Mouse (Mus musculus) CH12.LX (cell line): Measurements from ENCODE around the gene Hexim2. TPM values are rescaled to one million over a fixed set of nuclear protein-coding genes. Genes with fewer than 3 reads are reported as not detected.

ENCODE experiments used
- DNase-seq: peaks from one replicate; pipeline ENCODE4 v3.0.0-alpha.2; 2013; ENCODE audit errors: extremely low read depth
- H3K27ac ChIP-seq: 2 replicates; pipeline ENCODE4 v1.5.1; 2012; ENCODE audit warnings: low read depth, mild to moderate bottlenecking, control low read depth, moderate library complexity; ENCODE audit not compliant: insufficient read depth
- H3K27me3 ChIP-seq: replicated peaks from 2 replicates; pipeline ENCODE3; 2012; ENCODE audit warnings: inconsistent platforms
- H3K36me3 ChIP-seq, 2 experiments: replicated peaks in 1 of 2; 2 replicates each; pipeline versions ENCODE3 to v1.6.1; 2012; ENCODE audit warnings: inconsistent platforms in 1 of 2, low read length in 1 of 2, mild to moderate bottlenecking in 1 of 2, mixed read lengths in 1 of 2, moderate library complexity in 1 of 2; ENCODE audit not compliant: control insufficient read depth in 1 of 2, insufficient read depth in 1 of 2
- H3K4me1 ChIP-seq, 2 experiments: 2 replicates each; pipeline ENCODE4 v1.6.1; 2012; ENCODE audit warnings: inconsistent platforms in 1 of 2, moderate library complexity in 1 of 2; ENCODE audit not compliant: insufficient read depth in 2 of 2, control insufficient read depth in 1 of 2
- H3K4me2 ChIP-seq: 2 replicates; pipeline ENCODE4 v1.6.1; 2012; ENCODE audit warnings: low read depth, mild to moderate bottlenecking, control low read depth; ENCODE audit not compliant: poor library complexity, insufficient read depth, severe bottlenecking
- H3K4me3 ChIP-seq, 3 experiments: fragments of 150-350 bp in 1 of 3; sonication (generic) in 1 of 3; replicated peaks in 1 of 3; 2 replicates each; pipeline versions ENCODE3 to v1.5.1; 2011 to 2012; ENCODE audit warnings: low read depth in 2 of 3, low read length in 2 of 3, mild to moderate bottlenecking in 2 of 3, moderate library complexity in 2 of 3, control low read depth in 1 of 3, improper control_type of control experiment in 1 of 3, inconsistent platforms in 1 of 3, mixed read lengths in 1 of 3; ENCODE audit not compliant: poor library complexity in 1 of 3
- H3K79me2 ChIP-seq: replicated peaks from 2 replicates; pipeline ENCODE4 v1.6.1; 2012; ENCODE audit warnings: mild to moderate bottlenecking, moderate library complexity; ENCODE audit not compliant: control insufficient read depth, poor library complexity, insufficient read depth, severe bottlenecking; ENCODE audit errors: extremely low read depth
- H3K9ac ChIP-seq: 2 replicates; pipeline ENCODE4 v1.6.1; 2012; ENCODE audit warnings: low read depth, mild to moderate bottlenecking, control low read depth, moderate library complexity; ENCODE audit not compliant: insufficient read depth
- H3K9me3 ChIP-seq: replicated peaks from 2 replicates; pipeline ENCODE3; 2012; ENCODE audit warnings: low read length, inconsistent platforms, mixed read lengths
- CTCF ChIP-seq, 2 experiments: IDR thresholded peaks in 1 of 2; conservative IDR thresholded peaks in 1 of 2; 2 replicates each; pipeline ENCODE4 v1.5.1; 2011 to 2012; ENCODE audit warnings: low read depth in 2 of 2, low read length in 2 of 2, improper control_type of control experiment in 1 of 2, inconsistent platforms in 1 of 2, mild to moderate bottlenecking in 1 of 2, moderate library complexity in 1 of 2
- EP300 ChIP-seq: IDR thresholded peaks from 2 replicates; pipeline ENCODE4 v1.6.1; 2011; ENCODE audit warnings: low read length, improper control_type of control experiment
- ETS1 ChIP-seq: conservative IDR thresholded peaks from 2 replicates; pipeline ENCODE4 v1.6.1; 2012; ENCODE audit warnings: low read depth, mild to moderate bottlenecking, inconsistent platforms, low read length, improper control_type of control experiment, moderate library complexity
- HCFC1 ChIP-seq: IDR thresholded peaks from 2 replicates; pipeline ENCODE4 v1.6.1; 2012; ENCODE audit warnings: low read depth, mild to moderate bottlenecking, inconsistent platforms, low read length, improper control_type of control experiment
- MAZ ChIP-seq: IDR thresholded peaks from 2 replicates; pipeline ENCODE4 v1.6.1; 2012; ENCODE audit warnings: low read depth, mild to moderate bottlenecking, inconsistent platforms, low read length, improper control_type of control experiment, moderate library complexity
- MEF2A ChIP-seq: IDR thresholded peaks from 2 replicates; pipeline ENCODE4 v1.6.1; 2014; ENCODE audit warnings: low read depth, mild to moderate bottlenecking, inconsistent platforms, low read length, improper control_type of control experiment, borderline replicate concordance
- MXI1 ChIP-seq: IDR thresholded peaks from 2 replicates; pipeline ENCODE4 v1.6.1; 2011; ENCODE audit warnings: mild to moderate bottlenecking, low read depth, low read length, improper control_type of control experiment
- NRF1 ChIP-seq: IDR thresholded peaks from 2 replicates; pipeline ENCODE4 v1.6.1; 2014; ENCODE audit warnings: low read depth, mild to moderate bottlenecking, inconsistent platforms, low read length, improper control_type of control experiment, moderate library complexity
- PAX5 ChIP-seq: IDR thresholded peaks from 2 replicates; pipeline ENCODE4 v1.6.1; 2012; ENCODE audit warnings: low read length, inconsistent platforms, mixed read lengths
- POLR2A ChIP-seq: IDR thresholded peaks from 2 replicates; pipeline ENCODE4 v1.6.1; 2011; ENCODE audit warnings: low read depth, mild to moderate bottlenecking, improper control_type of control experiment, low read length
- POLR2AphosphoS2 ChIP-seq: IDR thresholded peaks from 2 replicates; pipeline ENCODE4 v1.6.1; 2011; ENCODE audit warnings: low read depth, low read length, improper control_type of control experiment
- RAD21 ChIP-seq: IDR thresholded peaks from 2 replicates; pipeline ENCODE4 v1.6.1; 2011; ENCODE audit warnings: low read depth, mild to moderate bottlenecking, low read length, improper control_type of control experiment, moderate library complexity
- RCOR1 ChIP-seq: conservative IDR thresholded peaks from 2 replicates; pipeline ENCODE4 v1.6.1; 2012; ENCODE audit warnings: low read depth, mild to moderate bottlenecking, inconsistent platforms, low read length, improper control_type of control experiment
- TCF12 ChIP-seq: IDR thresholded peaks from 2 replicates; pipeline ENCODE4 v1.6.1; 2014; ENCODE audit warnings: low read depth, mild to moderate bottlenecking, inconsistent platforms, low read length, improper control_type of control experiment
- UBTF ChIP-seq: IDR thresholded peaks from 2 replicates; pipeline ENCODE4 v1.6.1; 2012; ENCODE audit warnings: low read depth, mild to moderate bottlenecking, inconsistent platforms, low read length, improper control_type of control experiment, moderate library complexity
- ZNF384 ChIP-seq: IDR thresholded peaks from 2 replicates; pipeline ENCODE4 v1.6.1; 2012; ENCODE audit warnings: low read depth, low read length, improper control_type of control experiment, inconsistent platforms
- dilution Hi-C: fragments of 300-500 bp; cut with MboI; formaldehyde crosslinking; loops from 2 replicates; pipeline ENCODE4 v1.14.3; 2020; ENCODE audit warnings: low sequenced_read_pairs; ENCODE audit not compliant: extremely low pct_unique_long_range_greater_than_20kb, extremely low pct_ligation_motif_present
- in situ Hi-C: fragments of 300-500 bp; cut with MboI; formaldehyde crosslinking; loops from 3 replicates; pipeline ENCODE4 v1.14.3; 2019; ENCODE audit warnings: low sequenced_read_pairs, low pct_ligation_motif_present, low pct_unique_long_range_greater_than_20kb, mixed read lengths
- polyA plus RNA-seq: library from polyadenylated mRNA; unstranded; fragments of >175 nt; gene quantifications from 2 replicates; pipeline ENCODE4 v1.2.1, GENCODE M21; 2012; ENCODE audit warnings: low read depth; ENCODE audit not compliant: insufficient read length
- total RNA-seq, 2 experiments: library from RNA; depleted of rRNA; stranded (reverse); fragments of 300-350 nt in 1 of 2; fragments of >200 nt in 1 of 2; gene quantifications; 2 replicates each; pipeline ENCODE4 v1.2.3; 2012 to 2014

The Hexim2 gene
- total and polyA plus RNA-seq, 3 experiments, result 27.0 to 33.3 (median 28.8) TPM

DNA sequence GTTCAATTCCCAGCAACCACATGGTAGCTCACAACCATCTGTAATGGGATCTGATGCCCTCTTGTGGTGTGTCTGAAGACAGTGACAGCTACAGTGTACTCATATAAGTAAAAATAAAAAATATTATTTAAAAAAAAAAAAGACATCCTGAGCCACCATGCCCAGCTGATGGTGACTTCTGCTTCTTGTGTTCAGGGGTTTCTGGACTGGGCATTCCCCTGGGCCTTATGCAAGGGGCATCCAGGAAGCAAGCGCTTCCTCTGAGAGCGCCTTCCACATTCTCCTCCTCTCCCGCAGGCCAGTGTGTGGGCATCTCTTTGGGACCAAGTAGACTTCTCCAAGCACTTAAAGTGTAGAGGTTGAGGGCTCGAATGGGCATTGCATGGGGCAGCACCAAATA lies 14.2 kb downstream of the Hexim2 start:
- Histone ChIP-seq H3K9me3 (no peaks in the 10 kb centered on the region), H3K27me3 (no peaks in the 10 kb centered on the region), H3K9ac (no peak overlapping the region), H3K4me3 (no peak overlapping the region)
- dilution Hi-C loops, result no loop called here
- peak; percentile 65 for TF ChIP-seq ZNF384
- TF ChIP-seq MAZ, result no peak
- peak in 1 of 2 experiments; percentile 19; a peak in 1 of 4 replicates for TF ChIP-seq CTCF (conservative IDR thresholded peaks at IDR 0.05 in 1 of 2, IDR thresholded peaks at IDR 0.05 in 1 of 2; ENCODE audit: low read depth in 2 of 2, low read length in 2 of 2)
- TF ChIP-seq, all 38 proteins: peak for 2
- no peak overlapping the region for H3K4me2 ChIP-seq
- H3K79me2 ChIP-seq, result no peaks in the 10 kb centered on the region
- no peak for DNase-seq
- peaks cover 30 to 55% of the 10 kb centered on the region in 2 experiments for H3K4me1 ChIP-seq
- peaks cover 0 to 5% of the 10 kb centered on the region in 2 experiments for H3K36me3 ChIP-seq
- no peak overlapping the region for H3K27ac ChIP-seq
- in situ Hi-C loops, result no loop called here

DNA sequence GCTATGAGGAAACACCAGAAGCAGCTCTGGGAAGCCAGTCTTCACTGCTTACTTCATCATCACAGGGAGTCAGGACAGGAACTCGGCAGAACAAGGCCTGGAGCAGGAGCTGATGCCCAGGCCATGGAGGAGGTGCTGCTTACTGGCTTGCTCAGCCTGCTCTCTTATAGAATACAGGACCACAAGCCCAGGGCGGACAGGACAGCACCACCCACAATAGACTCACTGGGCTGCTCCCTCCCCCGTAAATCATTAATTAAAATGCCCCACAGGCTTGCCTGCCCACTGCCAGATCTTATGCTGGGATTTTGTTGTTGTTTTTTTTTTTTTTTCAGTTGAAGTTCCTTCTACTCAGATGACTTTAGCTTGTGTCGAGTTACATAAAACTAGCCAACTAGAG lies 15.5 kb downstream of the Hexim2 start:
- in situ Hi-C loops, result no loop called here
- Histone ChIP-seq H3K4me1 (peaks cover 19 to 43% of the 10 kb centered on the region in 2 experiments), H3K79me2 (no peaks in the 10 kb centered on the region), H3K4me3 (no peak overlapping the region), H3K9ac (no peak overlapping the region), H3K27me3 (no peaks in the 10 kb centered on the region), H3K27ac (no peak overlapping the region), H3K9me3 (no peaks in the 10 kb centered on the region), H3K36me3 (no peaks in the 10 kb centered on the region), H3K4me2 (no peak overlapping the region)
- dilution Hi-C loops, result no loop called here
- no peak for TF ChIP-seq POLR2AphosphoS2
- no peak for TF ChIP-seq POLR2A
- TF ChIP-seq ETS1, result no peak
- no peak for TF ChIP-seq RCOR1
- TF ChIP-seq ZNF384, result no peak
- TF ChIP-seq HCFC1, result no peak
- TF ChIP-seq MEF2A, result no peak
- TF ChIP-seq MXI1, result no peak
- no peak for TF ChIP-seq NRF1
- no peak for TF ChIP-seq RAD21
- TF ChIP-seq TCF12, result no peak
- TF ChIP-seq EP300, result no peak
- TF ChIP-seq PAX5, result no peak
- TF ChIP-seq UBTF, result no peak
- DNase-seq, result no peak
